Mouse (Mus musculus) heart, adult 2 months (tissue): ENCODE measurements around the gene Ryr3. TPM values are rescaled to one million over a fixed set of nuclear protein-coding genes. Genes with fewer than 3 reads are reported as not detected.

Source experiments
- DNase-seq, 2 experiments: peaks; one replicate each; pipeline ENCODE4 v3.0.0; 2021
- H3K27ac ChIP-seq: fragments of 200-600 bp; 2 replicates; pipeline ENCODE4 v1.8.1; 2022
- H3K27me3 ChIP-seq: fragments of 200-500 bp; 2 replicates; pipeline ENCODE4 v1.6.1; 2012; ENCODE audit warnings: mild to moderate bottlenecking, low read length, inconsistent platforms, mixed read lengths; ENCODE audit not compliant: control insufficient read depth, insufficient read depth
- H3K36me3 ChIP-seq: fragments of 200-500 bp; 2 replicates; pipeline ENCODE4 v1.6.1; 2012; ENCODE audit warnings: low read length, inconsistent platforms; ENCODE audit not compliant: control insufficient read depth, insufficient read depth
- H3K4me1 ChIP-seq: fragments of 200-500 bp; 2 replicates; pipeline ENCODE4 v1.6.1; 2011; ENCODE audit warnings: low read length; ENCODE audit not compliant: control insufficient read depth, insufficient read depth
- H3K4me3 ChIP-seq: fragments of 200-600 bp; 2 replicates; pipeline ENCODE4 v1.8.1; 2022
- H3K79me2 ChIP-seq: fragments of 200-500 bp; replicated peaks from 2 replicates; pipeline ENCODE4 v1.6.1; 2012; ENCODE audit warnings: mild to moderate bottlenecking, inconsistent platforms, low read length, moderate library complexity, mixed read lengths; ENCODE audit not compliant: control insufficient read depth, insufficient read depth
- H3K9ac ChIP-seq: fragments of 200-500 bp; 2 replicates; pipeline ENCODE4 v1.6.1; 2012; ENCODE audit warnings: low read depth, mild to moderate bottlenecking, control low read depth, inconsistent platforms, low read length, mixed read lengths
- CTCF ChIP-seq: fragments of 200-600 bp; IDR thresholded peaks from 2 replicates; pipeline ENCODE4 v1.8.1; 2022; ENCODE audit warnings: antibody characterized with exemption, mild to moderate bottlenecking, moderate library complexity
- EP300 ChIP-seq: fragments of 200-500 bp; IDR thresholded peaks from 2 replicates; pipeline ENCODE4 v1.6.1; 2011; ENCODE audit warnings: low read depth, low read length, control low read depth; ENCODE audit not compliant: insufficient read depth
- POLR2A ChIP-seq: fragments of 200-500 bp; IDR thresholded peaks from 2 replicates; pipeline ENCODE4 v1.6.1; 2011; ENCODE audit warnings: mild to moderate bottlenecking, low read depth, low read length, control low read depth; ENCODE audit not compliant: insufficient read depth
- WGBS: fragments of 180-500 bp; shearing (Covaris S2); methylation state at CpG from one replicate; pipeline ENCODE4 v1.1.7; 2018; 5-methylcytosine and 5-hydroxymethylcytosine counted together
- intact Hi-C: fragments of 180-260 bp; cut with DNase I; formaldehyde crosslinking; loops from one replicate; pipeline ENCODE4 v1.15.1; 2025
- polyA plus RNA-seq: library from polyadenylated mRNA; depleted of rRNA; stranded (reverse); fragments of >200 nt; gene quantifications from 2 replicates; pipeline ENCODE4 v1.2.3, GENCODE M21; 2012
- total RNA-seq, 2 experiments: library from RNA; stranded (reverse); gene quantifications; 2 replicates each; pipeline ENCODE4 v1.2.3; 2021

Ryr3 gene
- total and polyA plus RNA-seq, 3 experiments = 0.93 to 1.1 (median 1.00) TPM

DNA sequence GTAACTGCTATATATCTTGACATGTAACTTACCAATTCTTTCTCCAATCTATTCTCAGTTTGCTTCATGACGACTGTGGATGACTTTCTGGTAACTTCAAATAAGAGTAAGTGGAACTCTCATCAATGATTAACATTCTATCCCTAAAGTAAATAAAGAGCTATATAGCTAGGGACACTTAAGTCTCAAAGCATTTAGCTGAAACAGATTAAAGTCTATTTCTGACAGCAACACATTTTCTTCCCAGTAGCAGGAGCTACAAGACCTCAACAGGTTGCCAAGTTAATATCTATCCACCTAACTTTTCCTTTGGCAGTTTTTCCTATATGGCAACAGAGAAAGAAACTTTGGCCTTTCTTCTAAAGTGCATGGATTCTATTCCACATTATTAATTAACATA is 167.1 kb downstream of the Ryr3 start:
- no peaks in the 10 kb centered on the region for H3K79me2 ChIP-seq
- TF ChIP-seq CTCF (no peak), EP300 (no peak), POLR2A (no peak)
- no peaks in the 10 kb centered on the region for H3K27me3 ChIP-seq
- intact Hi-C loops = no loop called here
- H3K27ac ChIP-seq = no peak overlapping the region
- 59% methylated on average over 1 of the region's 1 CpGs for WGBS
- no peak overlapping the region for H3K4me3 ChIP-seq
- H3K36me3 ChIP-seq = no peaks in the 10 kb centered on the region
- no peak overlapping the region for H3K9ac ChIP-seq
- no peaks in the 10 kb centered on the region for H3K4me1 ChIP-seq
- no peak for DNase-seq

DNA sequence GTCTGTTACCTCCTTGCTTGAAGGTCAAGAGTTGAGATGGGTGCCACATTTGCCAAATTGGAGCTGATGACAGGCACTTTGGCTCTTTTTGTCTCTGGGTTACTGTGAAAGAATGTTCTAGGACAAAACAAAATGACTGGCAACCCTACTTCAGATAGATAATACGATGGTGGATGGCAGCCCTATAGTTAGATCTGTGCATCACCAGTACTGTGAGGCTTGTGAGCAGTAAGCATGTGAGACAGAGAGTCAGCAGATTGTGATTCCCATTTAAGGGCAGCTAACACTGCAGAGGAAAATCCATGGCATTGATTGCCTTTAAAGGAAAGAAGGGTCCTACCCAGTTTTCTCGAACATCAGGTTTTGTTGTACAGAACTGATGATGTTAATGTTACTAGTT is 180.3 kb downstream of the Ryr3 start:
- no peaks in the 10 kb centered on the region for H3K4me1 ChIP-seq
- H3K27me3 ChIP-seq = no peaks in the 10 kb centered on the region
- no peaks in the 10 kb centered on the region for H3K36me3 ChIP-seq
- no peak overlapping the region for H3K9ac ChIP-seq
- intact Hi-C loops = no loop called here
- H3K79me2 ChIP-seq = no peaks in the 10 kb centered on the region
- TF ChIP-seq CTCF = no peak
- H3K4me3 ChIP-seq = no peak overlapping the region
- WGBS = 52% methylated on average over 2 of the region's 2 CpGs
- no peak for DNase-seq
- no peak overlapping the region for H3K27ac ChIP-seq

DNA sequence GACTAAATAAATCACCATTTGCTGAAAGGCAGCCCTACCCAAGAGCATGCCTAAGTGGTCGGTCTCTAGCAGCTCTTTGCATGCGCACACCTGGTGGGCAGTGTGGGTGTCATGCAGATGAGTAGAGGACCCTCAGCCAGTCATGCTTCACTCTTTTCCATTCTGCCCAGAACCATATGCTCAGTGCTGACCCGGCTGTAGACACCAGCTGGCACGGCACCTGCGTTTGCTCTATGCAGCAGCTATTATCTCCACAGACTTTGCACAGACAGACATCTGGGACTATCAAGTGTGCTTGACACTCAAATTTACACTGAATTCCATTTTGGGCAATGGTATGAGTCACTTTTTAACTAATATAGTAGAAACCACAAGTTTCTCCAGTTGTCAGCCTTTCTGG is 186.2 kb downstream of the Ryr3 start:
- no peak overlapping the region for H3K4me3 ChIP-seq
- H3K27ac ChIP-seq = no peak overlapping the region
- H3K79me2 ChIP-seq = no peaks in the 10 kb centered on the region
- H3K4me1 ChIP-seq = no peaks in the 10 kb centered on the region
- TF ChIP-seq CTCF = no peak
- no peak for TF ChIP-seq POLR2A
- no peak for TF ChIP-seq EP300
- H3K9ac ChIP-seq = no peak overlapping the region
- no peak for DNase-seq
- no peaks in the 10 kb centered on the region for H3K27me3 ChIP-seq
- H3K36me3 ChIP-seq = no peaks in the 10 kb centered on the region
- intact Hi-C loops = no loop called here
- 84% methylated on average over 5 of the region's 5 CpGs for whole genome bisulfite sequencing

DNA sequence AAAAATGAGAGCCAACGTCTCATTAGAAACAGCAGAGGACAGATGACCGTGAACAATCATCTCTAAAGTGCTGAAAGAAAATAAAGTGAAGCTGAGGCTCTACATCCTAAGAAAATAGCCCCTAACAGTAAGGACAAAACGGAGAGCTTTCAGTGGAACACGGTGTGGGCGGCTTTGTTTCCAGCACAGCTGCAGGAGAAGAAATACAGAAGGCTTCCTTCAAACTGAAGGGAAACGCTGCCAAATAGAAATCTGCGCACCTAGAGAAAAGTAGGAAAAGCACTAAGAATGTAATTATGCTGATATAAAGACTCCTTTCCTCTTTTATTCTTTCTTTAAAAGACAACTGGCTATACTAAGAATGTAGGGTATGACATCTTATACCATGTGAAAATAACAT is 197.0 kb downstream of the Ryr3 start:
- TF ChIP-seq EP300 = no peak
- no peak for TF ChIP-seq CTCF
- no peak for TF ChIP-seq POLR2A
- H3K27ac ChIP-seq = no peak overlapping the region
- DNase-seq = no peak
- H3K36me3 ChIP-seq = no peaks in the 10 kb centered on the region
- no peak overlapping the region for H3K9ac ChIP-seq
- no peaks in the 10 kb centered on the region for H3K79me2 ChIP-seq
- no peak overlapping the region for H3K4me3 ChIP-seq
- H3K27me3 ChIP-seq = no peaks in the 10 kb centered on the region
- 65% methylated on average over 7 of the region's 7 CpGs for WGBS
- intact Hi-C loops = no loop called here
- H3K4me1 ChIP-seq = no peaks in the 10 kb centered on the region

DNA sequence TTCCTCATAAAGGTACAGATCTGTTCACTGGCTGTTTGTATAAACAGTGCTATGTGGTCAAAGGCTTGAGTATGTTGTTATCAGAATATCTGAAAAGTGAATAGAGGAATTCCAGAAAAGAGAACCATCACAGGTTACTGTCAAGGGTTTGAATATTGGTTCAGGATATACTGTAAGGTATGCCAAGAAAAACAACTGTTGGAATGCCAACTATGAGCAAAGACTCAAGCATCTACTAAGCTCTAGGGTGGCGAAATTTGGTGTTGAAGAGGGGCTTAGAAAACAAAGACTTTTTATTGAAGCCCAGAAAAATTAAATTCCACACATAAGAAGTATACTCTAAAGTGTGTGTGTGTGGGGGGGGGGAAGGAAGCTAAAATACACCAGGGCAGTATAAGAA is 198.6 kb downstream of the Ryr3 start:
- Histone ChIP-seq H3K9ac (no peak overlapping the region), H3K4me3 (no peak overlapping the region), H3K27me3 (no peaks in the 10 kb centered on the region), H3K27ac (no peak overlapping the region), H3K4me1 (no peaks in the 10 kb centered on the region), H3K36me3 (no peaks in the 10 kb centered on the region), H3K79me2 (no peaks in the 10 kb centered on the region)
- TF ChIP-seq POLR2A (no peak), EP300 (no peak), CTCF (no peak)
- intact Hi-C loops = no loop called here
- WGBS = 39% methylated on average over 1 of the region's 1 CpGs
- no peak for DNase-seq

DNA sequence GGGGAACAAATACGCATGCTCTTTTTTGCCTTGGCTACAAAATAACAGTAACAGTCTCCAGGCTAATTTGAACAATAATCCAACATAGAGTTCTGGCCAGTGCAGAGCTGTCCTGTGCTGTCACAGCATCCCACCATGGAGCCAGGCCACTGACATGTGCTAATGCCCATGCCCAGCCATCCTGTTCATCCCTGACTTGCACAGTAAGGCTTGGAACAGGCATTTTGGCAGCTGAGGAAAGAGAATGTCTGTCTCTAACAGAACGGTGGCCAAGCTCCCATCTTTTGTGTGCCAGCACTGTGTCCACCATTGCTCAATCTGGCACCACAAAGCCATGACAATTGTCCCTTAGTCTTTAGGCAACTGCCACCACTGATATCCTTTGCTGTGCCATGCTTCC is 200.7 kb downstream of the Ryr3 start:
- Histone ChIP-seq H3K79me2 (no peaks in the 10 kb centered on the region), H3K4me3 (no peak overlapping the region), H3K36me3 (no peaks in the 10 kb centered on the region), H3K27ac (no peak overlapping the region), H3K4me1 (no peaks in the 10 kb centered on the region), H3K9ac (no peak overlapping the region), H3K27me3 (no peaks in the 10 kb centered on the region)
- 67% methylated on average over 2 of the region's 2 CpGs for WGBS
- TF ChIP-seq CTCF (no peak), EP300 (no peak), POLR2A (no peak)
- DNase-seq = no peak
- intact Hi-C loops = no loop called here
